Mouse (Mus musculus): ENCODE data around the gene Ifitm5.

Ifitm5 gene

GRCm38 (mm10) chr7:140939669-140940171 is 10.4 kb downstream of the Ifitm5 start:
- no peak for DNase-seq

- no peak for DNase-seq
Observed at GRCm38 (mm10) chr7:140938896-140939295, 11.2 kb downstream of the Ifitm5 start.

GRCm38 (mm10) chr7:140938436-140938835 is 11.7 kb downstream of the Ifitm5 start:
- no peak for DNase-seq

DNA sequence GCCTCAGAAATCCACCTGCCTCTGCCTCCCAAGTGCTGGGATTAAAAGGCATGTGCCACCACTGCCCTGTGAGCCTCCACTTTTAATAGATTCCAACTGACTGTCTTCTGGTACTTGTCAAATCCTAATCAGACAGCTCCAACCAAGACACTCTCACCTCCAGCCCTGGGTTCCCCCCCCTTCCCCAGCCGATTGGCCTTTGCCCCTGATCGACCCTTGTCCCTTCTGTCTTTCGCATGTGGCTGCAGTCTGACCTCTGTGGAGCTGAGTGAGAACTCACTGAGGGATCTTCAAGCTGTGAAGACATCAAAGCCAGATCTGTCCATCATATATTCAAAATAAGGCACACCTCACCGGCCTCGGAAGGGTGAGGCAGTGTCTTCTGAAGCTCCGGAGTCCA is 22.9 kb downstream of the Ifitm5 start:
- no peak for DNase-seq

GRCm38 (mm10) chr7:140923070-140923775 is 26.9 kb downstream of the Ifitm5 start:
- no peak for DNase-seq

- DNase-seq, result peak; percentile 80
Observed at GRCm38 (mm10) chr7:140922398-140923069, 27.6 kb downstream of the Ifitm5 start.

- DNase-seq, result no peak
Observed at GRCm38 (mm10) chr7:140921225-140921975, 28.7 kb downstream of the Ifitm5 start.

DNA sequence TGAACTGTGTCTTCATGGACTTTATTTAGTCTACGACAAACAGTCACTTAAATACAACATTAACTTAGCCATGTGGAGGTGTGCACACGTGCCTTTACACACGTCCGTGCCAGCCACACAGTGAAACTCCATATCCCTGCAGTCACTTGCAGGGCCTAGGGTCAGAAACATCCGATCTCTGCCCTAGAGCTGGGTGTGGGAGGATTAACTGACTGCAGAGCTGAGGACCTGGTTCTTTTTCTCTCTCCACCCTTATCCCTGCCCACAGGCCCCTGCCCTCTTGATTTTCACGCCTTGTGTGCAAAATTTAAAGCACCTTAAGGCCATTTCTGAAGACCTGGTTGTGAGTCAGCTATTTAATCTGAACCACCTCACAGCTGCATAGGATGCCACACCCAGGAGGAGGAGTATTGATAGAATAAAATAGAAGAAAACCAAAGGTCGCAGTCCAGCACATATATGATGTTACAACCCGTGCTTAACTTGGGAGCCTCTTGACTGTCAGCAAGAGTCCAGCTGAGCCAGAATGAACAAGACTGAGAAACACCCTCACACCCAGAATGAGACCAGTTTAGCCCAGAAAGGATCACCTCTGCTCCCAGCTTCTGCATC is 29.6 kb downstream of the Ifitm5 start, which contains the start of gene Nlrp6:
Gene Nlrp6, plus strand, starts transcription at position 485 of the 612 bp plus-strand sequence.
- DNase-seq, result no peak

DNA sequence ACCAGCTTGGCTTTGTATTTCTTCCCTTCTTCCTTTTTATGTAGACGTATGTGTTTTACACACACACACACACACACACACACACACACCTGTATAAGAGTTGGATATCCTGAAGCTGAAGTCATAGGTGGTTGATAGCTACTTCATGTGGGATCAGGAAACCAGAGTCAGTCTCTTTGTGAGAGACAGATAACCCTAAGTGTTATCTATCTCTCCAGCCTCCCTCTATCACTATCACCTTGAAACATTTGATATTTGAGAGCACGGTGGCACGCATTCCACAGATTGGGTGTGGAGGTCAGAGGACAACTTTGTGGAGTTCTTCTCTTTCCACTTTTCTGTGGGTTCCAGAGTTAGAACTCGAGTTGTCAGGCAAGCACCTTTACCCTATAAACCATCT is 30.2 kb downstream of the Ifitm5 start:
- DNase-seq, result no peak

DNA sequence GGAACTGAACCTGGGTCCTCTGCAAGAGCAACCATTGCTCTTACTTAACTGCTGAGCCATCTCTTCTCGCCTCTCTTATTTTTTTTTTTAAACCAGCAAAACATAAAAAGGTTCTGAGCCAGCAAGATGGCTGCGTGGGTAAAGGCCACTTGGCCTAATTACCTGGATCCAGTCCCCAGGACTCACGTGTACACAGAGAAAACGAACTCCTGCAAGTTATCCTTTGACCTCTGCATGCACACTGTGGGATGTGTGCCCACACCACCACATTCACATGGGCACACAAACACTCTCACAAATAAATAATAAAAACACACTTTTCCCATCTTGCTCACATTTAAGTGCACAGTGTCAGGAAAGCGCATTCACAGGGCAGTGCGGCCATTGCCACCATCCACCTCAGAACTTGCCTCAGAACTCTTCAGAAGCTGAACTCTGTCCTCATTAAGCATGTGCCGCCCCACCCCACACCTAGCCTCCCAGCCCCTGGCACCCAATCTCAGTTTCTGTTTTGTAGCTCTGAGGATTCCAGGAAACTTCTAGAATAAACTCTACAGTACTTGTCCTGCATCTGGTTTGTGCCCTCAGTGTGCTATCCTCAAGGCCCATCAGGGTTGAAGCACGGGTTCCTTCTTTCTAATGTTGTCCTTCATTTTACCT is 35.9 kb downstream of the Ifitm5 start:
- no peak for DNase-seq

DNA sequence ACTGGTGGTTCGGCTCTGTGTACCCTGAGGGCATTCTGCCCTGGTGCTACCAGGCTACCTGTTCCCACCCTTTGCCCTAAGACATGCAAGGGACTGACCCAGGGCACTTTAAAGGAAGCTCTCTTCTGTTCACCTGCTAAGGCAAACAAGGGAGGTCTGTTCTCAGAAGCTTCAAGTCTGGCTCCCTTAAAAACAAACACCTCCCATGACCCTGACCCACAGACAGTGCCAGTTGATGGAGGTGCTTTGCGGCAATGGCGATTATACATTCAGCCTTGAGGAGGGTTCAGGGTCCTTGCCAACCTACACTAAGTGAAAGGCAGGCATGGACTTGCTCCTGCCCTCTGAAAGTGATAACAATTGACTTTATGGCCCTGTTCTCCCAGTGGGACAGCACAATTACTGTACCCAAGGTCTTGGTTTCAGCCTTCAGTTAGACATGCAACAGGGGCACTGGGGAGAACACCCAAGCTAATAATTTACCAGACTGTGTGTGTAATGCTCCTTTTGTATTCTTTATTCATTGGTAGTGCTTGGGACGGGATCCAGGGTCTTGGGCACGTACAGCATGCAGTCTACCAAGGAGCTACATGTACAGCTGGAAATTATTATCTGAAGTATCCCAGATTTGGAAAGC is 37.1 kb downstream of the Ifitm5 start:
- no peak for DNase-seq

DNA sequence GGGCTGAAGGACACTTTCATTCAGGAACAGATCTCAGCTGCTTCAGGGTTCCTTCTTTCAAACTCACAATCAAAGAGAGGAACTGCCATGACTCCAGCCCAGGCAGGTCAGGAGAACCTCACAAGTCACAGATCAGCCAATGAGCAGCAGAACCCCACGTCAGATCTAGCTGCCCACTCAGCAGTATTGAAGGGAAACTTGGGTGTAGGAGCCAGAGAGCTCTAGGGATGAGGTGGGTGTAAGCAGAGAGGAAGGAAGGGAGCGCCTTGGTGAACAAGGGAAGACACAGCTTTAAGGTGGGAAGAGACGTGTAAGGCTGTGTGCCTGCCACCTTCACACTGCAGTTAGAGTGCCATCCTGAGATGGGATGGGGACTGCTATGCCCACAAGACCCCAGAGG is 37.8 kb downstream of the Ifitm5 start:
- DNase-seq, result no peak

- peak; percentile 52 for DNase-seq
Observed at GRCm38 (mm10) chr7:140908634-140909107, 41.4 kb downstream of the Ifitm5 start.

- DNase-seq, result no peak
Observed at GRCm38 (mm10) chr7:140908181-140908580, 41.9 kb downstream of the Ifitm5 start.

- DNase-seq, result no peak
Observed at GRCm38 (mm10) chr7:140907697-140908096, 42.4 kb downstream of the Ifitm5 start.

DNA sequence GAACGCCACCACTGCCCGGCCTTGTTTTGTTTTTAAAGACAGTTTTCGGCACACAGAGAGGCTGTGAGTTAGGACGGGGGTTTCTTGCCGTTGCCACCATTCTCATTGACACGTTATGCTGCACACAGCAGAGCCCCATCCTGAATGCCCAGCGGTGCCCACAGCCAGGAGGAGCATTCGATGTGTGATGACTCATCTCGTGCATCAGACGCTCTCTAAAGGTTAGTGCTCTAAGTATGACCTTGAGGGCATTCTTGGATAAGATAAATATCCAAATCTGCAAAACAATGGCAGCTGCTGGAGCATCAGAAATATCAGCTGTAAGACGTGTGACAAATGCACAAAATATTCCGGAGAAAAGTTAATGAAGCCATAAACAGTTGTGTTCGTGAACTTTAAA is 43.0 kb downstream of the Ifitm5 start:
- DNase-seq, result no peak

DNA sequence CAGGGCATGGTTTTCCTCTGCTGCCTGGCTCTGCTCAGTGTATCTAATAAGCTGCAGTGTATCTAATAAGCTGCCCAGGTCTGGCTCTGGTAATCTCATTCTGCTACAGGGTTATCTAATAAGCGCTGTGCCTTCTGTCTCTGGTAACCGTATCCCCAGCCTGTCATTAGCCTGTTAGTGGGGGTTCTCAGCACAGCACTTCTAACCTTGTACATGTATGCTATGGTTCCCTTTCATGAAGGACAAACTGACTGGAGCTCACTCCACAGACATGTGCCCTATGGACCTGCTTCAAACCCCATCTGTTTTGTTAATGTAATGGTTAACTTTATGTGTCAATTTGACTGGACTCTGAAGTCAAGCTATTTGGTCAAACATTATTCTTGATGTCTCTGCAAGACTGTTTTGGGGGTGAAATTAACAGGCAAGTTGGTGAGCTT is 44.4 kb downstream of the Ifitm5 start:
- no peak for DNase-seq

- DNase-seq, result peak; percentile 63
Observed at GRCm38 (mm10) chr7:140903212-140903611, 46.9 kb downstream of the Ifitm5 start.

- DNase-seq, result no peak
Observed at GRCm38 (mm10) chr7:140902036-140902875, 47.8 kb downstream of the Ifitm5 start.

DNA sequence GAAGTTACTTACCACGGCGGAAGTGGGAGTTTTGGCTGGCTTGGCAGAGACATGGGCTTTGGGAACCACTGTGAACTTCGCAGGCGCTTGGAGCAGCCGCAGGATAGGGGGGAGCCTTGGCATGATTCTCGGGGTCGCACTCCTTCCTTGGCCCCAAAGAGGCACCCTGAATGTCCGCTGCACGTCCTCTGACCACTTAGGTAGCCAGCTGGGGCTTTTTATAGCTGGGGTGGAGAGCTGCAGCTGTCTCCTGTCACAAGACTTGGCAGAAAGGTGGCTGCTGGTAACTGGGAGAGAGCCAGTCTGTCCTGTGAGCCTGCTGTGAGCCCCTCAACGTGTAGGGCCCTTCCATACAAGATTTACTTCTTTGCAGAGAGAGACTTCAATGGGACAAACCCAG is 49.9 kb downstream of the Ifitm5 start, which contains the start of gene Cox8b:
Gene Cox8b, minus strand, starts transcription at position 227 of the 400 bp plus-strand sequence.
- DNase-seq, result no peak

DNA sequence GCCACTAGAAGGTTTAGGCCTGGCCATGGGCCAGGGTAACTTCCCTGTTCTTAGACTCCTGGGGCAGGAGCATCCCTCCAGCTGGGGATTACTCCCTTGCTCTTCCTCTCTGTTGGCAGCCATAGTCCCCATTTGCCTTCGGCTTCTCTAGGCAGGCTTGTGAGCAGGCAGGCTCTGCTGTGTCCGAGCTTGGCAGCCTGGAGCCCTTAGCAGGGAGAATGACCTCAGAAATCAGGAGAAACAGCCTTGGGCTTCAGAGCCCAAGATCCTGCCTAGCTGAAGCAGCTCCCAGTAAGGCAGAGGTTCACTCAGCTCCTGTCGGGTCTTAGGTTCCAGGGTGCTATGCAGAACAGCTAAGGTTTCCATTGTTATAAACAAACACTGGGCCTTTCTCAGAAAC is 51.0 kb downstream of the Ifitm5 start:
- DNase-seq, result no peak
